Mouse (Mus musculus): ENCODE data around the gene Arpc1b. TPM values are rescaled to one million over a fixed set of nuclear protein-coding genes. Genes with fewer than 3 reads are reported as not detected.
"Not testable (repeated sequence)": the region's sequence is repeated elsewhere in the genome, so short reads cannot be mapped to it uniquely, and the experiment has no call there.

Gene Arpc1b
- polyA plus RNA-seq (2014; fragmentation: Nextera tagmentation; extraction: Ambion mirVana) = 115 and 163 TPM in 2 replicates

- under 1% methylated on average over 37 of the region's 53 CpGs for WGBS
- Histone ChIP-seq H3K36me3 (ENCODE audit: control insufficient read depth, insufficient read depth, low read length) (peaks cover 12% of the 10 kb centered on the region), H3K27me3 (ENCODE audit: control insufficient read depth, insufficient read depth, low read length) (no peaks in the 10 kb centered on the region), H3K4me3 (ENCODE audit: low read length) (peak within 1 kb of the TSS; percentile 71), H3K9ac (ENCODE audit: low read depth, low read length) (peak within 1 kb of the TSS; percentile 76), H3K4me1 (ENCODE audit: control insufficient read depth, insufficient read depth, low read length) (peaks cover 15% of the 10 kb centered on the region; the same call in 1 of the 2 replicates), H3K9me3 (ENCODE audit: control insufficient read depth, low read length) (no peaks in the 10 kb centered on the region), H3K4me2 (replicated peaks; ENCODE audit: low read depth, low read length) (peak within 1 kb of the TSS; percentile 82), H3K27ac (ENCODE audit: low read depth, low read length) (peak within 1 kb of the TSS; percentile 51; the same call in 1 of the 2 replicates)
- peak; percentile 81 for ATAC-seq (ENCODE audit: low FRiP score, low TSS enrichment)
These were observed at the start of gene Arpc1b for GRCm38 (mm10) chr5:145114071-145114605. Gene Arpc1b (plus strand): TSS chr5:145114215.

GRCm38 (mm10) chr5:145064765-145065340 lies 49.2 kb upstream of the Arpc1b start:
- H3K4me1 ChIP-seq (ENCODE audit: control insufficient read depth, insufficient read depth, low read length) = no peaks in the 10 kb centered on the region
- no peaks in the 10 kb centered on the region for H3K9me3 ChIP-seq (ENCODE audit: control insufficient read depth, low read length)
- H3K4me2 ChIP-seq (replicated peaks; ENCODE audit: low read depth, low read length) = no peak overlapping the region
- no peaks in the 10 kb centered on the region for H3K27me3 ChIP-seq (ENCODE audit: control insufficient read depth, insufficient read depth, low read length)
- no peak overlapping the region for H3K4me3 ChIP-seq (ENCODE audit: low read length)
- no peak overlapping the region for H3K9ac ChIP-seq (ENCODE audit: low read depth, low read length)
- no peak for ATAC-seq (ENCODE audit: low FRiP score, low TSS enrichment)
- no peak overlapping the region for H3K27ac ChIP-seq (ENCODE audit: low read depth, low read length)
- WGBS = 89% methylated on average over 1 of the region's 1 CpGs
- no peaks in the 10 kb centered on the region for H3K36me3 ChIP-seq (ENCODE audit: control insufficient read depth, insufficient read depth, low read length)

- no peak for ATAC-seq (ENCODE audit: low FRiP score, low TSS enrichment)
- H3K4me2 ChIP-seq (replicated peaks; ENCODE audit: low read depth, low read length) = no peak overlapping the region
- no peaks in the 10 kb centered on the region for H3K36me3 ChIP-seq (ENCODE audit: control insufficient read depth, insufficient read depth, low read length)
- 56% methylated on average over 3 of the region's 3 CpGs for WGBS
- H3K4me1 ChIP-seq (ENCODE audit: control insufficient read depth, insufficient read depth, low read length) = no peaks in the 10 kb centered on the region
- H3K27ac ChIP-seq (ENCODE audit: low read depth, low read length) = no peak overlapping the region
- H3K9me3 ChIP-seq (ENCODE audit: control insufficient read depth, low read length) = no peaks in the 10 kb centered on the region
- H3K27me3 ChIP-seq (ENCODE audit: control insufficient read depth, insufficient read depth, low read length) = no peaks in the 10 kb centered on the region
- H3K4me3 ChIP-seq (ENCODE audit: low read length) = no peak overlapping the region
- H3K9ac ChIP-seq (ENCODE audit: low read depth, low read length) = no peak overlapping the region
These were observed 45.2 kb upstream of the Arpc1b start for GRCm38 (mm10) chr5:145068863-145069262.

- Histone ChIP-seq H3K9ac (ENCODE audit: low read depth, low read length) (no peak overlapping the region), H3K4me2 (replicated peaks; ENCODE audit: low read depth, low read length) (no peak overlapping the region), H3K27me3 (ENCODE audit: control insufficient read depth, insufficient read depth, low read length) (no peaks in the 10 kb centered on the region), H3K36me3 (ENCODE audit: control insufficient read depth, insufficient read depth, low read length) (no peaks in the 10 kb centered on the region), H3K9me3 (ENCODE audit: control insufficient read depth, low read length) (no peaks in the 10 kb centered on the region), H3K27ac (ENCODE audit: low read depth, low read length) (no peak overlapping the region), H3K4me3 (ENCODE audit: low read length) (no peak overlapping the region), H3K4me1 (ENCODE audit: control insufficient read depth, insufficient read depth, low read length) (no peaks in the 10 kb centered on the region)
- 2% methylated on average over 5 of the region's 5 CpGs for WGBS
- peak; percentile 63; the same call in 1 of the 2 replicates for ATAC-seq (ENCODE audit: low FRiP score, low TSS enrichment)
These were observed 44.3 kb upstream of the Arpc1b start for GRCm38 (mm10) chr5:145069707-145070106.

- Histone ChIP-seq H3K4me2 (replicated peaks; ENCODE audit: low read depth, low read length) (no peak overlapping the region), H3K4me3 (ENCODE audit: low read length) (no peak overlapping the region), H3K9me3 (ENCODE audit: control insufficient read depth, low read length) (no peaks in the 10 kb centered on the region), H3K27me3 (ENCODE audit: control insufficient read depth, insufficient read depth, low read length) (no peaks in the 10 kb centered on the region), H3K4me1 (ENCODE audit: control insufficient read depth, insufficient read depth, low read length) (no peaks in the 10 kb centered on the region), H3K27ac (ENCODE audit: low read depth, low read length) (no peak overlapping the region), H3K36me3 (ENCODE audit: control insufficient read depth, insufficient read depth, low read length) (no peaks in the 10 kb centered on the region), H3K9ac (ENCODE audit: low read depth, low read length) (no peak overlapping the region)
- 56% methylated on average over 6 of the region's 6 CpGs for WGBS
- ATAC-seq (ENCODE audit: low FRiP score, low TSS enrichment) = no peak
These were observed 42.7 kb upstream of the Arpc1b start for GRCm38 (mm10) chr5:145071342-145071741.

- Histone ChIP-seq H3K4me1 (ENCODE audit: control insufficient read depth, insufficient read depth, low read length) (no peaks in the 10 kb centered on the region), H3K27ac (ENCODE audit: low read depth, low read length) (no peak overlapping the region), H3K4me3 (ENCODE audit: low read length) (no peak overlapping the region), H3K4me2 (replicated peaks; ENCODE audit: low read depth, low read length) (no peak overlapping the region), H3K36me3 (ENCODE audit: control insufficient read depth, insufficient read depth, low read length) (no peaks in the 10 kb centered on the region), H3K9me3 (ENCODE audit: control insufficient read depth, low read length) (no peaks in the 10 kb centered on the region), H3K27me3 (ENCODE audit: control insufficient read depth, insufficient read depth, low read length) (no peaks in the 10 kb centered on the region), H3K9ac (ENCODE audit: low read depth, low read length) (no peak overlapping the region)
- WGBS = 59% methylated on average over 3 of the region's 3 CpGs
- no peak for ATAC-seq (ENCODE audit: low FRiP score, low TSS enrichment)
These were observed 38.9 kb upstream of the Arpc1b start for GRCm38 (mm10) chr5:145075081-145075480.

- Histone ChIP-seq H3K36me3 (ENCODE audit: control insufficient read depth, insufficient read depth, low read length) (no peaks in the 10 kb centered on the region), H3K4me1 (ENCODE audit: control insufficient read depth, insufficient read depth, low read length) (peaks cover 9% of the 10 kb centered on the region), H3K27me3 (ENCODE audit: control insufficient read depth, insufficient read depth, low read length) (no peaks in the 10 kb centered on the region), H3K4me3 (ENCODE audit: low read length) (no peak overlapping the region), H3K9me3 (ENCODE audit: control insufficient read depth, low read length) (no peaks in the 10 kb centered on the region), H3K27ac (ENCODE audit: low read depth, low read length) (no peak overlapping the region), H3K4me2 (replicated peaks; ENCODE audit: low read depth, low read length) (no peak overlapping the region), H3K9ac (ENCODE audit: low read depth, low read length) (no peak overlapping the region)
- ATAC-seq (ENCODE audit: low FRiP score, low TSS enrichment) = no peak
- WGBS = 90% methylated on average over 10 of the region's 10 CpGs
These were observed 32.0 kb upstream of the Arpc1b start for GRCm38 (mm10) chr5:145081866-145082613.

- H3K4me1 ChIP-seq (ENCODE audit: control insufficient read depth, insufficient read depth, low read length); ATAC-seq (ENCODE audit: low FRiP score, low TSS enrichment); H3K9me3 ChIP-seq (ENCODE audit: control insufficient read depth, low read length); H3K36me3 ChIP-seq (ENCODE audit: control insufficient read depth, insufficient read depth, low read length); H3K27me3 ChIP-seq (ENCODE audit: control insufficient read depth, insufficient read depth, low read length): not testable (repeated sequence)
- Histone ChIP-seq H3K4me2 (replicated peaks; ENCODE audit: low read depth, low read length) (peak overlapping the region; percentile 82), H3K9ac (ENCODE audit: low read depth, low read length) (peak overlapping the region; percentile 82), H3K4me3 (ENCODE audit: low read length) (peak overlapping the region; percentile 76), H3K27ac (ENCODE audit: low read depth, low read length) (peak overlapping the region; percentile 73; the same call in 1 of the 2 replicates)
- 51% methylated on average over 6 of the region's 6 CpGs for WGBS
These were observed 30.8 kb upstream of the Arpc1b start for GRCm38 (mm10) chr5:145083201-145083600.

All from kidney, embryonic 14.5 days (tissue).